Mouse (Mus musculus): ENCODE data around the gene Smo. TPM values are rescaled to one million over a fixed set of nuclear protein-coding genes. Genes with fewer than 3 reads are reported as not detected.
A peak's percentile ranks its signal among the peaks of the same experiment; 100 is the strongest.

Smo gene
- polyA plus RNA-seq, 1 experiment from 2014 or later: 10.4 TPM

DNA sequence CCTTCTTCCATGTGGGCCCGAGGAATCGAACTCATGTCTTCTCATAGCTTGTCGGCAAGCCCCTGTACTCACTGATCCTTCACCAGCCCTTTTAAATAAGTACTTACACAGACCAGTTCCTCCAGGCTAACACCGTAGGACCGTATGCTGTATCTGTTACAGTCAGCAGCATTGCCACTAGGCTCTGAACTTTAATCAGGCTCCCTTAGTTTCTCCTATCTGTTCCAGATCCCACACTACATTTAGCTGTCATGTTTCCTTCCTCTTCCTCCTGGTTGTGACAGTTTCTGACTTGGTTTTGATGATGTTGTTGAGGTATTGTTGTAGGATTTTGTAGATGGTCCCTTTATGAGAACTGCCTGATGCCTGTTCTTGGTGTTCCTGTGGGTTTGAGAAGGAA is 31.2 kb upstream of the Smo start:
- peaks cover 85% of the 10 kb centered on the region for H3K36me3 ChIP-seq
- no peaks in the 10 kb centered on the region for H3K27me3 ChIP-seq (replicated peaks)
- H3K4me1 ChIP-seq: peaks cover 87% of the 10 kb centered on the region
- no peak for ATAC-seq
- H3K27ac ChIP-seq: peak overlapping the region; percentile 57
- H3K4me3 ChIP-seq: no peak overlapping the region
- 50% methylated on average over 5 of the region's 5 CpGs for WGBS (ENCODE audit: insufficient replicate concordance)
- H3K9ac ChIP-seq: peak overlapping the region; percentile 78
- H3K9me3 ChIP-seq (replicated peaks): no peaks in the 10 kb centered on the region
- H3K4me2 ChIP-seq: peak overlapping the region; percentile 73

DNA sequence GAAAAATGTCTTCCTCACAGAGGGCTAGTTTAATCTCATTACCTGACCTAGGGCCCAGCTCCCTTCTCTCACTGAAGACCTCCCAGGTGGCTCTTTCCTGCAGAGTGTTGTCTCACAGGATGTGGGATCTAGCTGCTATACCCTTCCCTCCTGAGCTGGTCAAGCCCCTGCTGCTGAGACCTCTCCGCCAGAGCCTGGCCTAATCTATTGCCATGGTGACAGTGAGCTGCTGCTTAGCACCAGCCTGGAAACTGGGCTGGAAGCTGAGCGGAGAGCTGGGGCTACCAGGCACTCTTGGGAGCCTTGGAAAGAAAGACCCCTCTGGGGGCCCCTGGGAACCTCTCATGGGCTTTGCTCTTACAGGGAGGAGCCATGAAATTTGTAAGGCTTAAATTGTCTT is 27.4 kb upstream of the Smo start:
- H3K36me3 ChIP-seq: peaks cover 98% of the 10 kb centered on the region
- H3K4me3 ChIP-seq: no peak overlapping the region
- ATAC-seq: no peak
- H3K4me1 ChIP-seq: peaks cover 57% of the 10 kb centered on the region
- no peaks in the 10 kb centered on the region for H3K27me3 ChIP-seq (replicated peaks)
- H3K9ac ChIP-seq: peak overlapping the region; percentile 33; the same call in 1 of the 2 replicates
- WGBS (ENCODE audit: insufficient replicate concordance): 64% methylated on average over 2 of the region's 2 CpGs
- H3K27ac ChIP-seq: 0 out of 2 replicates have a peak overlapping the region, but pooled peaks have one; percentile 25
- H3K9me3 ChIP-seq (replicated peaks): no peaks in the 10 kb centered on the region
- H3K4me2 ChIP-seq: no peak overlapping the region

DNA sequence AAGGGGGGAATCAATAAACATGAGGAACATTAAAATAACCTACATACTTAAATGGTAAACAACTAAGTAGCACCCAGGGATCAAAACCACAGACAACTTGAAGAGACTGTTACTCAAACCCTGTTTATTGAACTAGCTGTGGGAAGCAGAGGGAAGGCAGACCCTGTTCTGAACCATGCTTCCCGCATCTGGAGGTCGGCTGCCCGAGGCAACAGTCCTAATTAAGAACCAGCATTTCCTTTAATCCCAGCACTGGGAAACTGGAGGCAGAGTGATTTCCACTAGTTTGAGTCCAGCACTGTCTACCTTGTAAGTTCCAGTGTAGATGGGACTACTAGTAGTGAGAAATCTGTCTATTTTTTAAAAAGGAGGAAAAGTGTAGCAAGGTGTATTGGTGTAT is 24.0 kb upstream of the Smo start:
- Histone ChIP-seq H3K36me3 (peaks cover 99% of the 10 kb centered on the region), H3K4me3 (no peak overlapping the region), H3K27ac (no peak overlapping the region), H3K4me1 (peaks cover 24% of the 10 kb centered on the region), H3K9me3 (replicated peaks) (no peaks in the 10 kb centered on the region), H3K4me2 (no peak overlapping the region), H3K9ac (no peak overlapping the region), H3K27me3 (replicated peaks) (no peaks in the 10 kb centered on the region)
- 81% methylated on average over 3 of the region's 3 CpGs for WGBS (ENCODE audit: insufficient replicate concordance)
- ATAC-seq: no peak

DNA sequence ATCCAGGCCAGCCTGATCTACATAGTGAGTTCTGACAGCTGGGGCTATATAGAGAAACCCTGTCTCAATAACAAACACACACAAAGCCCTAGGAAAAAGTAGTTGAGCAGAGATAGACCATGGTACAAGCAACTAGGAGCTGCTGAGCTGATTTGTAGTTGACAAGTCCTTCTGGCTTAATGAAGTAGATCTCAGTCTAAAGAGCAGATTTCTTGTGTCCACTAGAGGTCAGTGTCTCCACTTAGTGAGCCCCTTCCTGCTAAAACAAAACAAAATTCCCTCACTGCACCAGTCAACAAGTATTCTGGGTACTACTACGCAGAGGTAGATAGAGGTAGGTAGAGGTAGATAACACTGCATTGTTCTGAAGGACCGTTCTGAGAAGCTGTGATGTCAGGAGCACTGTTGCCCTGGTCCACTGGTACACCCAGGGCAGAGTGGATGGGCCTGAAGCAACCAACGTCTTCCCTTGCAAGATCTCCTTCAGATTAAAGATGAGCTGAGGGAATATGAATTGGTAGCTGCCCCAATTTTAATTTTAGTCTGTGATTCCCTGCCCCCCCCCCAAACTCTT is 23.2 kb upstream of the Smo start:
- Histone ChIP-seq H3K9me3 (replicated peaks) (no peaks in the 10 kb centered on the region), H3K9ac (no peak overlapping the region), H3K27me3 (replicated peaks) (peaks cover 6% of the 10 kb centered on the region), H3K4me2 (no peak overlapping the region), H3K36me3 (peaks cover 99% of the 10 kb centered on the region), H3K4me1 (peaks cover 23% of the 10 kb centered on the region), H3K4me3 (no peak overlapping the region), H3K27ac (no peak overlapping the region)
- no peak for ATAC-seq
- WGBS (ENCODE audit: insufficient replicate concordance): 49% methylated on average over 3 of the region's 3 CpGs

DNA sequence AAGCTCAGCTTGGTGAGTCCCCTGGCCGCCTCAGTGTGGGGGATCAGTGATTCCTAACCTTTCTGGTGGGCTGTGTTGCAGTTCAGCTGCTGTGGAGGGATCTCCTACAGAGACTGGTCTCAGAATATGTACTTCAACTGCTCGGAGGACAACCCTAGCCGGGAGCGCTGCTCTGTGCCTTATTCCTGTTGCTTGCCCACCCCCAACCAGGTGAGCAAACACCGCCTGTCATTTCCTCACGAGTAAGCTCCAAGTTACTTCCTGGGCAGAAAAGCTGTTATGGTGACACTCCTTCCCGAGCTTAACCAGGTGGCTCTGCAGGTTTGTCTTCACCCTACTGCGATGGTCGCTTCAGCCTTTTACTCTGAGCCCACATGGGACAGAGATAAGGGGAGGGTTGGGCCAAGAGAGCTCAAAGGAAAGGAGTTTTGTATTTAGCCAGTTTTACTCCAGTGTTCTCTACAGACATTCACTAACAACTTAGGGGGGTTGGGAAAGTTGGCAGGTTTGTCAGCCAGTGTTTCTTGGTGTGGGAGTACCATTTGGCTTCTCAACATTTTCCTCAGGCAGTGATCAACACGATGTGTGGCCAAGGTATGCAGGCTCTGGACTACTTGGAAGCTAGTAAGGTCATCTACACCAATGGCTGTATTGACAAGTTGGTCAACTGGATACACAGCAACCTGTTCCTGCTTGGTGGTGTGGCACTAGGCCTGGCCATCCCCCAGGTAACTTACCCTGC is 18.5 kb upstream of the Smo start:
- no peak overlapping the region for H3K4me3 ChIP-seq
- no peaks in the 10 kb centered on the region for H3K9me3 ChIP-seq (replicated peaks)
- peaks cover 20% of the 10 kb centered on the region for H3K27me3 ChIP-seq (replicated peaks)
- peaks cover 26% of the 10 kb centered on the region for H3K4me1 ChIP-seq
- ATAC-seq: no peak
- H3K36me3 ChIP-seq: peaks cover 86% of the 10 kb centered on the region
- no peak overlapping the region for H3K4me2 ChIP-seq
- H3K27ac ChIP-seq: no peak overlapping the region
- 58% methylated on average over 10 of the region's 10 CpGs for WGBS (ENCODE audit: insufficient replicate concordance)
- no peak overlapping the region for H3K9ac ChIP-seq

DNA sequence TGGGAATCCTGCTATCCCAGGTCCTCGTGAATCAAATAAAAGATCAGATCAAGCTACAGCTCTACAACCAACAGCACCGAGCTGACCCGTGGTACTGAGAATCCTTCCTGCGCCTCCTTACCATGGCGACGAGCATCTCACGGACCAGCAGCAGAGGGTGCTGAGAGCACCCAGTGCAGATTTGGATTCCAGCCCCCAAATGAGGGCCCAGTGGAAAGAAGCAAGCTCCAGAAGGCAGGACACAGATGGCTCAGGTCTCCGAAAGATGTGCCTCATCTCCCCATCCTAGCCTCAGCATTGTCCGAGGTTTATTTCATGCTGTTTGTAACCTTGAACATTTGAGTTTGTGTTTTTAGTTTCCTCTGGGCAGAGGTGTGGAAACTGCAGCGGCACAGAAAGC is 17.8 kb upstream of the Smo start:
- no peak overlapping the region for H3K9ac ChIP-seq
- peak; percentile 7; the same call in 1 of the 2 replicates for ATAC-seq
- peaks cover 20% of the 10 kb centered on the region for H3K27me3 ChIP-seq (replicated peaks)
- H3K9me3 ChIP-seq (replicated peaks): no peaks in the 10 kb centered on the region
- H3K4me3 ChIP-seq: no peak overlapping the region
- peaks cover 78% of the 10 kb centered on the region for H3K36me3 ChIP-seq
- no peak overlapping the region for H3K4me2 ChIP-seq
- H3K27ac ChIP-seq: 0 out of 2 replicates have a peak overlapping the region, but pooled peaks have one; percentile 2
- peaks cover 26% of the 10 kb centered on the region for H3K4me1 ChIP-seq
- WGBS (ENCODE audit: insufficient replicate concordance): 67% methylated on average over 10 of the region's 10 CpGs

DNA sequence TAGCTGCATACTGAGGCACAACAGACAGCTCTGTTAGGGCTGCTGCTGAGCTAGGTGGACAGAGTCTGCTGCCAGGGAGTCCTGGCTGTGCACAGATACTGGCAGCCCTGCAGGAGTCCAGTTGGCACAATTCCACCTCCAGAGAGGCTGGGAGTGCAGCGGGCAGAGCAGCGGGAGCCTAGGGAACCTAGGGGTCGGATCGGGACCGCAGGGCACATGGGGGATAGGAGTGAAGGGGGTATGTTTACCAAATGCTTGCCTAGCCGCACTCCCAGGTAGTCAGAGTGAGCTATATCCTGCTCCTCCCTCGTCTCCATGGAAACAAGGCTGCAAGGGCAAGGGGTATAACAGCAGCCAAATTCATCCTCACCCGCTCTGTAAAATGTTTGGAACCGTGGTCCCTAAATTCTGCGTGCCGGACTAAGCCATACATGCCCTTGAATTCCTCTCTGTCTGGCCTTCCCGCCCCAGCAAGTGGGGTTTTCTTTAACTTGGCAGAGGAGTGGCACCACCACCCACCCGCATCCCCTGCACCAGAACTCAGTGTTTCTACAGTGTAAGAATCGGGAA is 17.3 kb upstream of the Smo start:
- Histone ChIP-seq H3K9ac (no peak overlapping the region), H3K4me1 (peaks cover 26% of the 10 kb centered on the region), H3K36me3 (peaks cover 73% of the 10 kb centered on the region), H3K27me3 (replicated peaks) (peaks cover 20% of the 10 kb centered on the region), H3K9me3 (replicated peaks) (no peaks in the 10 kb centered on the region), H3K4me3 (no peak overlapping the region), H3K4me2 (peak overlapping the region; percentile 20; the same call in 1 of the 2 replicates), H3K27ac (peak overlapping the region; percentile 54; the same call in 1 of the 2 replicates)
- WGBS (ENCODE audit: insufficient replicate concordance): 40% methylated on average over 14 of the region's 14 CpGs
- peak; percentile 8; the same call in 1 of the 2 replicates for ATAC-seq

DNA sequence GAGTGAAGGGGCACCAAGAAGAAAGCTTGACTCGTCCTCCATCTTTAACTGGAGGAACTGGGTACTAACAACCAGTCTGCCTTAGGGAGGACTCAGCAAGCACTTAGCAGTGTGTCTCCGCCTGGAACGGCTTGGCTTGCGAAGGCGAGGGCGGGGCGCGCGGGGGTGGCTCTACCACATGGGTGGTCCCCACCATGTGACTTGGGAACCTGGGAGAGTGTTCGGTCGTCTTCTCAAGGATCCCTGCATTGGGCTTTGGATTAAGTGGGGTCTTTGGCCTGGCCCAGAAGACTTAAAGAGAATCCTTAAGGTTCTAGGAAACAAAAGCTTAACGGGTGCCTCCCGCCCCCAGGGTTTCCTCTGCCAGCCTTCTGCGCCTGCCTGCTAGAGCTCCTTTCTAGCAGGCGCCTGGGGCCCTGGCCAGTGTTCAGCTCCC is 16.4 kb upstream of the Smo start:
- Histone ChIP-seq H3K27me3 (replicated peaks) (peaks cover 20% of the 10 kb centered on the region), H3K4me3 (peak overlapping the region; percentile 10; the same call in 1 of the 2 replicates), H3K9ac (no peak overlapping the region), H3K4me1 (peaks cover 26% of the 10 kb centered on the region), H3K27ac (peak overlapping the region; percentile 54), H3K36me3 (peaks cover 65% of the 10 kb centered on the region), H3K9me3 (replicated peaks) (no peaks in the 10 kb centered on the region), H3K4me2 (peak overlapping the region; percentile 43)
- ATAC-seq: peak; percentile 38; the same call in 1 of the 2 replicates
- 24% methylated on average over 15 of the region's 15 CpGs for WGBS (ENCODE audit: insufficient replicate concordance)

DNA sequence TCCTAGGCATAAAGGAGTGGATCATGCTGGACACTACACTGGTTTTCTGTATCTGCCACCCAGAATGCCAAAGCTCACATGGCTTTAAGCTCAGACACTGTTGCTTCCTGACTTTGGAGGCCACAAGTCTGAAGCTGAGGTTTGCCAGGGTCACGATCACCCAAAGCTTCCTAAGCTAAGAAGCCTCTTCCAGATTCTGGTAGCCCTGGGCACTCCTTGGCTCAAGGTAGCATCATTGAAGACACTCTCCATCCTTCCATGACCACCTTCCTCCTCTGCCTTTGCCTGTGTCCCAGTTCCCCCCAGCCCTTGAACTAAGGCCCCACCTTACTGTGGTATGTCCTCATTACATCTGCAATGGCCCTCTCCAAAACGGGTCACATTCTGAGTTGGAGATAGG is 13.4 kb upstream of the Smo start:
- H3K4me1 ChIP-seq: peaks cover 21% of the 10 kb centered on the region
- no peak overlapping the region for H3K4me2 ChIP-seq
- H3K4me3 ChIP-seq: no peak overlapping the region
- no peak for ATAC-seq
- H3K36me3 ChIP-seq: peaks cover 35% of the 10 kb centered on the region
- peak overlapping the region; percentile 43 for H3K27ac ChIP-seq
- 53% methylated on average over 2 of the region's 2 CpGs for whole genome bisulfite sequencing (ENCODE audit: insufficient replicate concordance)
- peaks cover 19% of the 10 kb centered on the region for H3K27me3 ChIP-seq (replicated peaks)
- no peaks in the 10 kb centered on the region for H3K9me3 ChIP-seq (replicated peaks)
- H3K9ac ChIP-seq: no peak overlapping the region

DNA sequence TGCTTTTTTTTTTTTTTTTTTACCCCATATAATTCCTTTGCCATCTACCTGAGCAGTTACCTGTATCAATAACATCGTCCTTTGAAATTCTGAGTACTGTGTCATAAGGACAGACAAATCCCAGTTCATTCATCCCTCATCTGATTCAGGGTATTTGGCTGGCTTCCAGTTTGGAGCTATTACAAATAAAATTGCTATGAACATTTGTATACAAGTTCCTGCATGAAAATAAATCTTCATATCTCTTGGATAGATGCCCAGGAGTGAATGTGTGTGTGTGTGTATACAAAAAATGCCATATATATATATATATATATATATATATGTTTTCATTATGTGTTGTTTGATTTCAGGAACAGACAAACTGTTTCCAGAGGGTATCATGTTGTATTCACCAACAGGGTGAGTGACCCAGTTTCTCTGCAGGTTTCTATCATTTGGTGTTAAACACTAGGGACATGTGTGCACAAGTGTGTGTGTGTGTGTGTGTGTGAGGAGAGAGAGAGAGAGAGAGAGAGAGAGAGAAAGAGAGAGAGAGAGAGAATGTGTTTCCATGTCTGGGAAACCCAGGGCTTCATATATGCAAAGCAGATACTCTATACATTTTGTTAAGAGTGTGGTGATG is 8.6 kb upstream of the Smo start:
- Histone ChIP-seq H3K9me3 (replicated peaks) (no peaks in the 10 kb centered on the region), H3K4me1 (no peaks in the 10 kb centered on the region), H3K4me3 (no peak overlapping the region), H3K27ac (no peak overlapping the region), H3K4me2 (no peak overlapping the region), H3K27me3 (replicated peaks) (peaks cover 18% of the 10 kb centered on the region), H3K36me3 (no peaks in the 10 kb centered on the region), H3K9ac (no peak overlapping the region)
- ATAC-seq: no peak
- WGBS (ENCODE audit: insufficient replicate concordance): 78% methylated on average over 1 of the region's 1 CpGs

DNA sequence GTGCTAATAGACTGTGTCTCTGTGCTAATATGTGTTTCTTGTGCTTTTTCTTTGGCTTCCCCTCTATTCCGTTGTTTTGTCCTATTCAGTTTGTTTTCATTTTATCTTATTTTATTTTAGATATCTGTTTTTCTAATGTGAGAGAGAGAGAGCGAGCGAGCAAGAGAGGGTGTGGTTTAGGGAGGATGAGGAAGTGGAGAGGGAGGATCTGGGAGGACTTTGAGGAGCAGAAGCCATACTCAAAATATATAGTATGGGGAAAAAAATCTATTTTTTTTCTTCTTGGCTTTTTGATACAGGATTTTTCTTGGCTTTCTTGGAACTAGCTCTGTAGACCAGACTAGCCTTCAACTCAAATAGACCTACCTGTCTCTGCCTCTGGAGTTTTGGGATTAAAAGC is 7.3 kb upstream of the Smo start:
- no peak overlapping the region for H3K4me3 ChIP-seq
- no peak for ATAC-seq
- no peaks in the 10 kb centered on the region for H3K9me3 ChIP-seq (replicated peaks)
- H3K27ac ChIP-seq: no peak overlapping the region
- WGBS (ENCODE audit: insufficient replicate concordance): 50% methylated on average over 3 of the region's 3 CpGs
- H3K4me2 ChIP-seq: no peak overlapping the region
- H3K9ac ChIP-seq: no peak overlapping the region
- H3K27me3 ChIP-seq (replicated peaks): peaks cover 31% of the 10 kb centered on the region
- no peaks in the 10 kb centered on the region for H3K4me1 ChIP-seq
- H3K36me3 ChIP-seq: no peaks in the 10 kb centered on the region

DNA sequence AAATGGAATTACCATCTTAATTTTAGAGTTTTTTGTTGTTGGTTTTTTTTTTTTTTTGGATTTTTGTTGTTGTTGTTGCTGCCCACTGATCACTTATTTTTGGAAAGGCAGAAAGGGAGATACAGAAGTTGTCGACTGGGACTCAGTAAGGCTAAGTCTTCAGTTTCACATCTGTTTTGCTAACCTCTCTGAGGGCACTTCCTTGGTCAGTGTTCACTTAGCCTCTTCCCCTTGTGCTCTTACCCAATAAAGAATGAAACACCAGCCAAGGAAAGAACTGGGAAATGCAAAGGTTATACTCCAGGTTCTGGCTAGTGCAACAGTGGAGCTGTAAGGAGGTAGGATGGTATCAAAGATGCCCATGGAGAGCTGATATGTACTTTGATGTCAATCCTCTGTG is 5.8 kb upstream of the Smo start:
- Histone ChIP-seq H3K4me3 (no peak overlapping the region), H3K9ac (no peak overlapping the region), H3K4me1 (no peaks in the 10 kb centered on the region), H3K27me3 (replicated peaks) (peaks cover 46% of the 10 kb centered on the region), H3K9me3 (replicated peaks) (no peaks in the 10 kb centered on the region), H3K4me2 (no peak overlapping the region), H3K36me3 (no peaks in the 10 kb centered on the region), H3K27ac (no peak overlapping the region)
- 54% methylated on average over 1 of the region's 1 CpGs for WGBS (ENCODE audit: insufficient replicate concordance)
- ATAC-seq: no peak

All from liver, embryonic 12.5 days (tissue).